Mouse (Mus musculus): ENCODE results near the gene Prph.
"Not testable (repeated sequence)": the region's sequence is repeated elsewhere in the genome, so short reads cannot be mapped to it uniquely, and the experiment has no call there.

Gene Prph

DNA sequence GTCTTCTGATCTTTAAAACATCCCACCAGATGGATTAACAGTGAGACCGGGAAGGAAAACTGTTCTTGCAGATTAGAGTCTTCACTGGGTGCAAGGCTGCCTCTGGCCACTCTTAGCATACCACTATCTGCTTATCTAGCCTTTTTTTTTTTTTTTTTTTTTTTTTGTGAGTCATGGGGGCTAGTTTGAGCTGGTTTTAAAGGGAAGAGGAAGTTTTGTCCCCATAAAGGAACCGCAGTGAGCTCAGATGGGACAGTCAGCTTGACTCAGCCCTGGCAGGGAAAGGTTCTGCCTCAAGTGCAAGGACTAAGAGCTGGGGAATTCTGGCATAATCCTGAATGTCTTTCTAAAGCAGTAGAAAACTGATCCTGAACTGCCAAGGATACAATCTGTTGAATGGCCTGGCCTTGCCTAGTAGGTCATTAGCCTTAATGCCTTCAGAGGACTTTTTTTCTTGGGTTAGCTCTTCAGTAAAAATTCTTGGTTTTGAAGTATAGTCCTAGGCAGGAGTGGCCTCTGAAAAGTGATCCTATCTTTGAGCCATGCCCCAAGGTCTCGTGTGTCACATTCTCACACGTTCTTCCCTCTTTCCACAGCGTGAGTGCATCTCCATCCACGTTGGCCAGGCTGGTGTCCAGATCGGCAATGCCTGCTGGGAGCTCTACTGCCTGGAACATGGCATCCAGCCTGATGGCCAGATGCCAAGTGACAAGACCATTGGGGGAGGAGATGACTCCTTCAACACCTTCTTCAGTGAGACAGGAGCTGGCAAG is 21.3 kb upstream of the Prph start:
- peak; percentile 43 for DNase-seq

DNA sequence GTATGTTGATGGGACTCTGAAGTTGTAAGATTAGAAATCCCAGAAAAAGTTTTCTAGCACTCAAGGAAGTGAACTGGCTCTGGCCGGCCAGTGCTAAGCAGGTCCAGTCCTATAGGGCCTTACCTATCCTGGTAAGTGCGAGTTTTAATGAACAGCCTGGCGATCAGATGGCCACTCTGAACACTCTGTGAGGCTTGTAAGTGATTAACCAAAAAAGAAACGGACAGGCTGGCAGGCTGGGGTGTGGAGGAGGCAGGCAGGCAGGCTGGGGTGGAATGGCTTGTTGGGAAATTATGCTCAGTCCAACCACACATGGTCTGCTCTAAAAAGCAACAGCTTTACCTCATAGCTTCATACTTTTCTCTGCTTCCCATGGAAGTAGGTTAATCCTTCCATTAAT is 19.5 kb upstream of the Prph start:
- DNase-seq = no peak

DNA sequence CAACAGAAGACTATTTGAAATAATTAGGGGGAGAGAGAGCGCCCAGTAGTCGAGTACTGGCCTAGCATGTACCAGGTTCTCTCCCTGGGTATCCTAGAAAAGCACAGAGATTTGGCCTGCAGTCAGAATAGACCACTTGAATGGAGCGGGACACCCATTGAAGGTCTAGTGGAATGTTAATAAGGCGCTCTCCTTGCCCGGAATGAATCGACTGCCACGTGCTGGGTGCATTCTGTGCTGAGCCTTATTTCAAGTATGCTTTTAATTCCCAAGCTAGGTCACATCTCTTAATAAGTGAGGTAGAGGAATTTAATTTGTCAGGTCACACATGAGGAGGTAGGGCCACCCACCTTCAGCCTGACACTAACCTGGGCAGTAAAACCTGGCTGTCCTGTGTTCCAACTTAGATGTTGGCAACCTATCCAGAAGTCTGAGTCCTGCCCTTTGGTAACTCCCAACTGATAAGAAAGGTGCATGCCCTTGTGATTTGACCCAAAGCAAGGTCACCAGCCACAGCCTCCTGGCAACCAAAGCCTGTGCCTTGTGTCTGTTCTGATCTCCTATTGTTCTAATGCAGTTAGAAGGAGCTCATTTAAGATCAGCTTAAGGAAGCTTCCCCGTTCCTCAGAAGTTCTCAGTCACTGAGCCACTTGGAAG is 18.6 kb upstream of the Prph start:
- DNase-seq = no peak

DNA sequence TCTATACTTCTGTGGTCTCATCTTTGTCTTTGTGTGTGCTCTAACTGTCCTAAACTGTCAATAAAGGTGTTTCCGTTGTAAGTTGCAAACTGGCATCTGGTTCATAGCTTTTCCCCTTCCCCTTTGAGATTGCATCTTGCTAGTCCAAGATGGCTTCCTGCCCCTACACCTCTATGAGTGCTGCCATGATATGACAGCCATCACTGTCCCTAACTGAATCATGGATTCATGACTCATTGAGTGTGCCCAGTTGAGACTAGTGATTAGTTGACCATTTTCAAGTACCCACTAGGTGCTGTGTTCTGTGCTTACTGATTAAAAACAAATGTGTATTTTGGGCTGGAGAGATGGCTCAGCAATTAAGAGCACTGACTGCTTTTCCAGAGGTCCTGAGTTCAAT is 16.9 kb upstream of the Prph start:
- DNase-seq = no peak

DNA sequence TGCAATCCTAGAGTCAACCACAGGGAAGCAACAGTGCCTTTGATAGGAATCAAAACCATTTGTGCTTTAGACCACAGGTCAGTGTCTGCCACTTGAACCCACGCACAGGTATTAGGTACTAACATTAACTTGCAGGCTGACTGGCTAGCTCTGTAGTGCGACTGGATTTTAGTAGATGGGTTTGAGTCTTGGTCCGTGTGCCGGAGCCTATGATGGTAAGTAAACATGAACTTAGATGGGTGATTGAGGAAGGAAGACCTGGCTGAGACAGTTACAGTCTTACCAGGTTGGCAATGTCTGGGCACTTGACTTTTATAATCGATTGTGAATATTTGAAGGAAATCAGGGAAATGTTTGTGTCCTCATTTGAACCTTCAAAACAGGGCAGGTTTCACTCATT is 16.2 kb upstream of the Prph start:
- DNase-seq = no peak

DNA sequence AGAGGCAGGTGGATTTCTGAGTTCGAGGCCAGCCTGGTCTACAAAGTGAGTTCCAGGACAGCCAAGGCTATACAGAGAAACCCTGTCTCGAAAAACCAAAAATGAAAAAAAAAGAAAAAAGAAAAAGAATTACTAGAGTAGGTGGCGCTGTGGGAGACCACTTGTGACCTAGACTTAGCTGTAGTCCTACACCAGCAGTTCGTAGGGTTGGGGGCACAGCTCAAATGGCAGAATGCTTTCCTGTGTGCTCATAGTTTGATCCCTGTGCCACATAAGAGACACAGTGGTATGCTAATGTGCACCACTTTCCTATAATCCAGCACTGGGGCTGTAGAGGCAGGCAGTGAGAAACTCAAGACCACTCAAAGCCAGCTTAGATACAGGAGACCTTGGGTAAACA is 15.7 kb upstream of the Prph start:
- no peak for DNase-seq

DNA sequence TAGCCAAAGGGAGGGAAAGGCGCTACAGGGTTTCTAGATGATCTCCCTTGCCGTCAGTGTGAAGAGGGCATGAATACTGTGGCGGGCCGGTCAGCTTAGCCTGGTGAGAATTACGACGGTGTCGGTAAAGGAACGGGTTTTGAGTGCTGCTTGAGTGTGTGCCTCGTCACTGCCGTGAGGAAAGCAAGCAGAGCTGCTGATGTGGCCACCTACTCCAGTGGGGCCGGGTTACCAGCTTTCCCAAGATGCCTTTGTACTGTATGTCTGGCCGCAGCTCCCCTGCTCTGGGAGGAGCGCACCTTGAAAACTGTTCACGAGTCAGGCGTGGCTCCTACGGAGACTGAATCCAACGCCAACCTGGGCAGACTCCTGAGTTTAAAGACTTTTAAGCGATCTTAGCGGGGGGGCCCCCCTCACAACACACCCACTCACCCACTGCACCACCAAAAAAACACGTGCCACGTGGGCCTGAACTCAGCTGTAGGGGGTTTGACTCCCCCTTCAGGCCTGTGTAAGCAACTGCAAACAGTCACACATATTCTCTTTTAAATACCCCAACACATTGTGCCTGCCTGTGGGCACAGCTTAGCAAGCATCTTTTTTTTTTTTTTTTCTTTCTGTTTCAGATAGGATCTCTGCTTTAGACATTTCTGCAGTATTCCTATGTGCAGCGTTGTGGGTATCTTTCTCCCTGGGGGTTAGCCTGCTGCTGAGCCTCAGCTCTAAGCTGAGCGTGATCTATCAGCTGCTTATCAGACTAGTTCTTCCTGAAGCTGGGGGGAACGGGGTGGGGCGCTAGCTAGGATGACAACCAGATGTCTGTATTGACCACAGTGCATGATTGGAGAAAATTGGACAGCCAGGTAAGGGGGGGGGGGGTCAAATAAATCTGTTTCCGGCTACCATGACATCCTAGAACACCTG is 14.7 kb upstream of the Prph start:
- DNase-seq = peak in 1 of 2 experiments; percentile 19

DNA sequence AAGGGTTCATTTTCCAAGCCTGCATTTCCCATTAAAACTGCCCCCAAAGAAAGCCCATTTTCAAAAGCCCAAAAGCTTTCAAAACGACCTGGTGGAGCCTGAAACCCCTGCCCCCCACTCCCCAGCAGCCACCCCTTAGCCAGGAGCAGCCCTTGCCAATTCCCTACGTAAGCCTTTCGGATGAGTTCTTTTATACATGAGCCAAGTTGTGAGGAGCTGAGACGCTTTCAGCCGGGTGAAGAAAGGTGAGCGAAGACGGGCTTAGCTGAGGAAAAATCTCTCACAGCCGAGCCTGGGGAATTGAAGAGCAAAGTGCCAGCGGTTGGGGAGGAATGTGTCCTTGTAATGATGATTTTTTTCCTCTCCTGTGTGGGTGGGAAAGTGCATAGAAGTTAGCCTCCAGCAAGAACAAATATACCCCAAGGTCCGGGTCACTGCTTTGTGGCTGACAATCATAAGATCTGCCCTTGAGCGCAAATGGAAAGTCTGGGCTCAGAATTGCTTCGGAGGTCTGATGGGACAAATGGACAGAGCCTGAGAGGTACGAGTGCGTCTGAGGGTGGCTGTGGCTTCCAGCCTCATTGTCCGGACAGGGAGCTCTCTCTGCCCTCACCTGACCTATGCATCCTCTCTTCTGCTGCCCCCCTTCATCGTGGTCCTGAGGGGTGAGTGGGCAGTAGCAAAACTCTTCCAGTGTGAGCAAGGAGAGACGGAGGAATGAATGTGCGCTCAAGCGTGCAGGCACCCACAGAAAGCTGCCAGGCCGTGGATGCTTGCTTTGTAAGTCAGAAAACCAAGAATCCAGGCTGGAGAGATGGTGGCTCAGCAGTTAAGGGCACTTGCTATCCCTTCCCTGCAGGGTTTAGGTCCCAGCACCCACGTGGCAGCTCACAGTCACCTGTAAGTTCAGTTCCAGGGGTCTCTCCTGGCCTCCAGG is 13.8 kb upstream of the Prph start:
- peak in 1 of 2 experiments; percentile 22 for DNase-seq

DNA sequence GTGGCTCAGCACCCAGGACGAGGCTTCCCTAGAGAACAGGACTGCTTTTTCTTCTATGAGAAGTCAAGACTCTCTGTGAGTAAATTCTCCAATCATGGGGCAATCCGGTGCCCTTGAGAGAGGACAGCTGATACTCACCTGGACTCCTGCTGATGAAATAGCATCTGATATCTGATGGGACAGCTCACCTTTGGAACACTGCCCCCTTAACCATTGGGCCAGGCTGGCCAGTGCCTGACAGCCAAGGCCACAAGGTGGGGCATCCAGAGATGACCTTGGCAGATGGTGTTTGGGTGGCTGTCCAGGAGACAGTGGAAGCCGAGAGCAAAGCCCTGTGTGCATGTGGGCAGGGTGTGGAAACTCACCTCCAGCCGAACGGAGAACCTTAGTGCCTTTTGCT is 12.6 kb upstream of the Prph start:
- DNase-seq = no peak

DNA sequence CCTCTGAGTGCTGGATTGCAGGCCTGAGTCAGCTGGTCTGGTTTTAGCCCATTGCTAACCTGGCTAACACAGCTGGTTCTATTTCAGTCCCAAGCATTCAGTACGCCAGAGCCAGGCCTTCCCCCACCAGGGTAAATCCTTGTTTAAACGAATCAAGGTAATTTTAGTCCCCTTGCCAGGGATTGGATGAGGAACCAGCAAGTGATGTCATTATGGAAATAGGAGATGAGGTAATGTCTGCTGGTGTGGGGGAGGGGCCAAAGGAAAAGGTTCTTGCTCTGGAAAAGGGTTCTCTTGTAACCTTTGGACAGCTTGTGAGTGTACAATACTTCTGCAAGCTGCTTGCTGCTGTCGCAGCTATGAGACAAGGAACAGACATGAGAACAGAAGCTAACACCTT is 10.1 kb upstream of the Prph start:
- DNase-seq = no peak

DNA sequence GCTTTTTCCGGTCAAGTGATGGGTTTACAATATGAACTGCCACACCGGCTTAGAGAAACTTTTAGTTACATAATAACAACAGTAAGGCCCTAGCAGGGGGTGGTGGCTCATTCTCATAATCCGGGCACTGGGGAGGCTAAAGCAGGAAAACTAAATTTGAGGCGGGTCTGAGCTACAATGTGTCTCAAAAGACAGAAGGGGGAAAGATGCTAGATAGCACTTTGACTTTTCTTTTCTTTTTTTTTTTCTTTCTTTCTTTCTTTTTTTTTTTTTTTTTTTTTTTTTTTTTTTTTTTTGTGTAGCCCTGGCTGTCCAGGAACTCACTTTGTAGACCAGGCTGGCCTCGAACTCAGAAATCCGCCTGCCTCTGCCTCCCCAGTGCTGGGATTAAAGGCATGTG is 9.2 kb upstream of the Prph start:
- DNase-seq = not testable (repeated sequence)

DNA sequence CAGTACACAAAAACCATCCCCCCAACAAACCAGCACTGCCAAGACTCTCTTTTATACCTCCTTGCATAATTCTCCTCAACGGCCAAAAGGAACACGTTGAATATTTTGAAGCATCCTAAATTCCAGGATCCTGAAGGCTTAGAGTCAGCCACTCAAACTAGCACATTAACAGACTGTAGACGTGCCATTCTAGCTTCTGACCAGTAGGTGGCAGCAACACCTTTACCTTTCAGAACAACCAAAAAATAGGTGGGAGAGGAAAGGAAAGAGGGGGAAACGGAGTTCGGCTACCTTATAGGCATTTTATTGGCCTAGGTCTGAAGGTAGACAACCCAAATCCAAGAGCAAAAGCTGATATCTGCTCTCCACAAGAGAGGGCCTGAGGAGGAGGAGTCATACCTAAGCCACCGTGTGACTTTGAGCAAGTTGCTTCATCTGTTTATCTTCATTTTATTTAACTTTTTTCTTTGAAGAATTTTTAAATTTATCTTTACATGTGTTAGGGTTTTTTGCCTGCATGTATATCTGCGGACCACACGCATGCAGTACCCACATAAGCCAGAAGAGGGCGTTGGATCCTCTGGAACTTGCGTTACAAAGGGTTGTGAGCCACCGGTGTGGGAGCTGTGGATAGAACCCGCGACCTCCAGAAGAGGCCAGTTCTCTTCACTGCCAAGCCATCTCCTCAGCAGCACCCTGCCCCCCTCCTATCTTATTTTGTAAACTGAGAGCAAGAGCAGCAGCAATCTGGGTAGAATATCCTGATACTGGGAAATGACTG is 5.3 kb upstream of the Prph start:
- DNase-seq = peak; percentile 74

DNA sequence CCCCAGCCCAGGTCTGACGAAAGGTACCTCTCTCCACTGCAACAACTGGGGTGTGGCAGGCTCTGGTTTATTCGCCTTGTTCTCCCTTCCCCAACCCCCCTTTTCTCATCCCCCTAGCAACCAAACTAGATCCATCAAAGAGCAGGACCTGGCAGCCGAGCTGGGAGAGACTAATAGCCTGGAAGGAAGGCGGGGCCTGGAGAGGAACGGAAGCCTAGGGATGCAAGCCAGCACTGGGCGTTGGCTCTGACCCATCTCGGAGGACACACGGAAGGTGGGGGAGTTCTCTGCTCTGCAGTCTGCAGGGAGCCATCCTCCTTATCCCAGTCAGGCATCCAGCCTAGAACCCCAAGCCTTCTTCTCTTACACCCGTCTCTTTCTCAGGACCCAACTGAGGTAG is 1.6 kb upstream of the Prph start:
- peak in 1 of 2 experiments; percentile 68 for DNase-seq

DNA sequence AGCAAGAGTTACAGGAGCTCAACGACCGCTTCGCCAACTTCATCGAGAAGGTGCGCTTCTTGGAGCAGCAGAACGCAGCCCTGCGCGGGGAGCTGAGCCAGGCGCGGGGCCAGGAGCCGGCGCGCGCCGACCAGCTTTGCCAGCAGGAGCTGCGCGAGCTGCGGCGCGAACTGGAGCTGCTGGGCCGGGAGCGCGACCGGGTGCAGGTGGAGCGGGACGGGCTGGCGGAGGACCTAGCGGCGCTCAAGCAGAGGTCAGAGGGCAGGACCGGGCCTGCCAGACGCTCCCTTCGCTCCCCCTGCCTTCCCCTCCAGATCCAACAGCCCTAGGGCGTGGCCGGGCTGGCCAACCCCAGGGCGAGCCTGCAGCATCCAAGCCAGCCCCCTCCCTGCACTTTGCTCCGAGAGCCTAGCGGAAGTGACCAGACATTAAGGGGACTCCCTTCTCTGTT is 562 bp downstream of the Prph start:
- DNase-seq = peak; percentile 55 to 63

DNA sequence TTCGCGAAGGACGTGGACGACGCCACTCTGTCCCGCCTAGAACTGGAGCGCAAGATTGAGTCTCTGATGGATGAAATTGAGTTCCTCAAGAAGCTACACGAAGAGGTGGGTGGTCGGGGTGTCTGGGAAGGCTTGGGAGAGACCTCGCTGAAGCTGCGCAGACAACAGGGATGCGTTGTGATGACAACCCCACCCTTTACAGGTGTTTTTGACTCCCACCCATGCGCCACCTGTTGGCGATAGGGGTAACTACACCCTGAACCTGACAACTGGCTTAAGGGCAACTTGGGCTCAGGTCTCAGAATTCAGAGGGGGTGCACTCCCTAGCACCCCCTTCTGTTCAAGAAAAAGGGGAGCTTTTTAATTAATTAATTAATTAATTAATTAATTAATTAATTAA is 1.4 kb downstream of the Prph start:
- DNase-seq = peak; percentile 41 to 70

DNA sequence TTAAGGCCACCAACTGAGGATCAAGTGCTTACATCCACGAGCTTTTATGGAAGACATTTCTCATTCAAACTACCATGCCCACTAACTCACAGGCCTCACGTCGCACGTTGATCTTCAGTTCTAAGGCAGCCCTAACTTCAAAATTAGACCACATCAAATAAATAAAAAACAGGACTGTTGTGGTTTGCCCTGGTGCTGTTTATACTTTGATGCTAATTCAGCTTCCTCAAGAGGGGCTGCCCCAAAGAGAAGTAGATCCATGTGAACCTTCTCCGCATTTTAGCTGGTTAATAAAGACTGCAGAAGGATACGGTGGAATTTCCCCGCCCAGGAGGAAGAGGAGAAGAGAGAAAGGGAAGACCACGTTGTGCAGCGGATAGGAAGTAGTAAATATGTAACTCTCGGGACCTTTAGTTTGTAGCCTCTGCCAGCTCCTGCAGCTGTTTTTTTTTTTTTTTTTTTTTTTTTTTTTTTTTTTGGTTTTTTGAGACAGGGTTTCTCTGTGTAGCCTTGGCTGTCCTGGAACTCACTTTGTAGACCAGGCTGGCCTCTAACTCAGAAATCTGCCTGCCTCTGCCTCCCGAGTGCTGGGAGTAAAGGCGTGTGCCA is 10.7 kb downstream of the Prph start:
- no peak for DNase-seq

DNA sequence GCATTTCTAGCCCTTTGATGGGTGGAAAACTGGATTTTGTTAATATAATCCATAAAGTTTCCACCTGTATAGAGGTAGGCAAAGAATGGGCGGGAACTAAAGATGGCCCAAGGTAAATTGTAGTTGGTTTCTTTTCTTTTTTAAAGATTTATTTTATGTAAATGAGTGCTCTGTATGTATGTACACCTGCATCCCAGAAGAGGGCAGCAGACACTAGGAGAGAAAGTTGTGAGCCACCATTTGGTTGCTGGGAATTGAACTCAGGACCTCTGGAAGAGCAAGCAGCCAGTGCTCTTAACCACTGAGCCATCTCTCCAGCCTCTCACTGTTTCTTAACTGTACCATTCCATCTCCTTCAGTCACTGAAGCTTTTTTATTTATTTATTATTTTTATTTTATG is 17.0 kb downstream of the Prph start:
- DNase-seq = no peak

DNA sequence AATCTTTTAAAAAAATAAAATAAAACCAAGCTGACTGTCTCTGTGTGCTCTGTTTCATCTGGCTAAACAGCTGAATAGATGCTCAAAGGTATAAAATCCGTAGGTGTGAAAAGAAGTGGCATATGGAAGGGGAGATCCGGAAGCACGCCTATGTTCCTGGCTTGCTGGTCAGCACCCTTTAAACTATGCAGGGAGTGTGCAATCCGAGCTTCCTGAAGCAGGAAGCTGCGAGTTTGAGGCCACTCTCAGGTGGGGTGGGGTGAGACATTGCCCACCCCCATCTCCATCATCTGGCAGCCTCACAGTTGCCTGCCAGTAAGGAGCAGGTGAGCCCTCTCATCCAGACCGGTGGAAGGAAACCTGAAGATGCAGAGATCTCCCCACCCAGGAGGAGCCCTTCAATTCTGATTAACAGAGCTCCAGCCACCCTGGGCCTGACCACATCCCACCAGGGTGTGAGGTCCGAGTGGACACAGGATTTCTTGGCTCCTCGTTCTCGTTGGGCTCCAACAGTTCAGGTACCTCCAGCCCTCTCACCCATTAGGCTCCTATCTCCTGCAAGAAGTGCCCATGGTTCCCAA is 19.1 kb downstream of the Prph start, which contains the start of gene Troap:
Gene Troap, plus strand, starts transcription at position 557 of the 581 bp plus-strand sequence.
- DNase-seq = no peak

DNA sequence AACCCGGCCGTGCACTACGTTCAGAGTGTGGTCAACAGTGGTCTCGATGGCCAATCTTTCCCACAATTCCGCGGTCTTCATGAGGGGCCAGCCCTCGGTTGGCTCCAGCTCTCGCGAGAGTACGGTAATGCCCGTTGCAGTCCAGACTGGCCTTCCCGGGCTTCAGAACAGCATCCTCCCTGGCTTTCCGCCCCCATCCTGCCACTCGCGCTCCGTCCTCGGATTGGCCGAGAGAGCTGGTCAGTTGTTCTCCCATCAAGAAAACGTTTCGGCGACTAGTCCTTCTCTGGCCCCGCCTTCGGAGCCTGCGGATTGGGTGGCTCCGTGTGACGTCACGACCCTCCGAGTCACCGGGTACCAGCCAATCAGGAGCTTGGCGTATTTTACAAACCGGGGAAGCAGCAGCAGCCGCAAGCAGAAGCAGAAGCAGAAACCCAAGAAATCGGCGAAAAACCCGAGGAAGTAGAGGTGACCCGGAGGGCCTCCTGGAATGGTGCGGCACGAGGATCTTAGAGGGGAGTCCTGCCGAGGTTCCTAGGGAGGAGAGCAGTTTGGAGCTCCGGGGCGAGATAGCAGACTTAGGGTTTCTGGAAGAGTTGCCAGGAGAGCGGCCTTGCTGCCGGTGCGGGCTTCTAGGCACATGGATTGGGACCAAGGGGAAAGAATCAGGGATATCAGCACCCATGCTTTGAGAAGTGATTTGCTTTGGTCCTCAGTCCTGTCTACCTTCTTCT is 19.8 kb downstream of the Prph start:
- DNase-seq = peak; percentile 99

DNA sequence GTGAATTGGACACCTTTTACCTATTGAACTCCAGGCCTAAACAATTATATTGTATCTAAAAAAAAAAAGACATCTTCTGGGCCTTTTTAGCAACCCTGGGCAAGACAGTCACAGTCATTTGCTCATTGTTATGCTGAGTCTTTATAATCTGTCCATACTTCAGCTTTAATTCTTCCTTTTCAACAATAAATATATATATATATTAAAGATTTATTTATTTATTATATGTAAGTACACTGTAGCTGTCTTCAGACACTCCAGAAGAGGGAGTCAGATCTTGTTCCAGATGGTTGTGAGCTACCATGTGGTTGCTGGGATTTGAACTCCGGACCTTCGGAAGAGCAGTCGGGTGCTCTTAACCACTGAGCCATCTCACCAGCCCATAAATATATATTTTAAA is 21.0 kb downstream of the Prph start:
- not testable (repeated sequence) for DNase-seq
